Mouse (Mus musculus) T-helper 17 cell (primary cell): ENCODE data around the gene Arhgef25.

Experiments used
- in situ Hi-C, 2 experiments: fragments of 300-600 bp; cut with MboI, MseI; formaldehyde crosslinking; loops; 1 replicate in 1 of 2; 2 replicates in 1 of 2; pipeline ENCODE4 v1.15.1; 2025; ENCODE audit warnings: high pct_unique_total_duplicates in 2 of 2

The Arhgef25 gene

GRCm38 (mm10) chr10:127187371-127188078 is 2.4 kb downstream of the Arhgef25 start:
- in situ Hi-C loops: loop anchor here (5.0 to 10.0 kb wide), 2 partner anchors 145 to 147 kb away; no protein-coding TSS in a partner anchor

- in situ Hi-C loops: loop anchor here (5.0 to 10.0 kb wide), 2 partner anchors 146 to 148 kb away; no protein-coding TSS in a partner anchor
Measured at GRCm38 (mm10) chr10:127186451-127186850, 3.4 kb downstream of the Arhgef25 start.

DNA sequence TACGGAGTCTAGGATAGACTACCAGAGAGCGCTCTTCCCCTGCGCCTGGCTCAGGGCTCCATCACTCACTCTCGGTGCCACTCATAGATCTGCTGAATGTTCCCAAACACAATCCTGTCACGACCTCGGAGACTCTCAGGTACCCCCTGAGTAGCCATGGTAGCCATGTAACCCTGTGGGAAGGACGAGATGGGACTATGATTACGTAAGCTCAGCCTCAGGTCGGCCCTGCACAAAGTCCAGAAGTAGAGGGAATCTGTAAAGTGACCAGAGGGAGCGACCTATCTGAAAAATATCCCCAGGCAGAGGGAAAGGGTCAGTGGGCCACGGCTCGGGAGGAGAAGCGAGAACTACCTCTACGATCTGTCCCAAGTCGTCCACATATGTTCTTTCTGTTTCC is 4.4 kb downstream of the Arhgef25 start:
- in situ Hi-C loops: loop anchor here (5.0 to 10.0 kb wide), 2 partner anchors 147 to 149 kb away; no protein-coding TSS in a partner anchor

DNA sequence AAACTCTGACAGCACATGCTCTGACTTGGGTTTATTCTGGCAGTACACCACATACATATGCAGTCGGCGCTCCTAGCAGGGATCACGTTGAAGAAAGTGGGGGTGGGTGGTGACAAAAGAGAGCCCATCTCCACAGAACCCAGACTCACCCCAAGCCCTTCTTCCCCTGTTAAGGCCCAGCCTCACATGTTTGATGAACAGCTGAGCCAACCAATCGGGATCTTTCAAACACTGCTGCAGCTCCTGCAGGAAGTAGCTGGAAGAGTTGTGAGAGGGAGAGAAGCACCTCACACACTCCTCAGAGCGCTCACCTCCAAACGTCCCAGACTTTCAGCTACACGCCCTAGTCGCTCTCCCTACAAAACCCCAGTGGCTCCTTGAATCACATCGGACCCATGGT is 4.8 kb downstream of the Arhgef25 start:
- in situ Hi-C loops: loop anchor here (5.0 to 10.0 kb wide), 2 partner anchors 147 to 150 kb away; no protein-coding TSS in a partner anchor

DNA sequence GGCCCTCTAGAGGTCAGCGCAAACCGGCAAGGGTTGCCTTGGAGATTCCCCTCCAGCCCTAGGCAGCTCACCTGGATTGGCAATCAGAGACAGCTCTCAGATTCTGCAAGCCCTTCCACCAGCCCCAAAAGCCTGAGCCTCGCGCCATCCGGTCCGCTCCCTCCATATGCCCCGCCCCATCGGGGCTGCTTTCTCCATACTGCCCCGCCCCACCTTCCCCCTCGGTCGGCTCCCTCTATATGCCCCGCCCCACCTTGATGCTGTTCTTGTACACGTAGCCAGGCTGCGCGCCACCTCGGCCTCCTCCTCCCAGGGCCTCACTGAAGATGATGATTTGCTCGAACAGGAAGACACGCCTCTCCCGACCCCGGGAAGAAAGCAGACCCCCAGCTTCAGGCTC is 6.1 kb downstream of the Arhgef25 start:
- in situ Hi-C loops: loop anchor here (5.0 to 10.0 kb wide), 2 partner anchors 129 to 151 kb away; partner anchors contain the start of gene Mars (in 1 of the 2)

DNA sequence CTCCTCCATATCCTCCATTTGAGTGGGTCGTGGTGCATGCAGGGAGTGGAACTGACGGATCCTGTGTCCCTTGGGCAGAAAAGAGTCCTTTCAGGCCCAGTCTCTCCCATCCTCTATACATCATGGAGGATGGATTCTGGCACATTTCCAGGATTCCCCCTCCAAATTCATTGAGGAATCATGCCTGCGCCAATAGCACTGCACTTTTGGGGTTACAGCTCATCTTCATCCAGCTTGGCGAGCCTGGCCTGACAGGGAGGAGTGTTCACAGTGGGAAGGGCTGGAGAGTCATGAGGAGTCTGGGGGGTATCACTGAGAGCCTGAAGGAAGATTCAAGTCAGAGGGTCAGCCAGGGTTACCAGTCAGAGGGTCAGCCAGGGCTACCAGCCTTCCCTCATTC is 7.3 kb downstream of the Arhgef25 start:
- in situ Hi-C loops: loop anchor here (5.0 to 10.0 kb wide), 2 partner anchors 130 to 152 kb away; partner anchors contain the start of gene Mars (in 1 of the 2)

DNA sequence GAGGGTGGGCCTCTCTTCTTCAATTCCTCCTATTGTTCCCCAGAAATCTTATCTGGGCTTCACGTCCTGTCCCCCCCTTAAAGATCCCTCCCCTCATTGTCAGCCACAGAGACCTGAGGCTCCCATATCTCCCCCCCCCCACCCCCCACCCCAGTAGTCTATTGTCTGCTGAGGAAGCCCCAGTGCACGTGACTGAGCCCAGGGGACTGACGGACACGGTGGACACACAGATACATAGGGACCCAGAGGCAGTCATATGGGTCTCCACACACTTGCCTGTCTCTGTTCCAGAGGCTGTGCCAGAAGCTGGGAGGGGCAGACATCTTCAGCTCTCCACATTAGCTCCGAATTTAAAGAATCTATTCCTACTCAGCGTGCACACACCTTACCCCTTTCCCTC is 8.3 kb downstream of the Arhgef25 start:
- in situ Hi-C loops: loop anchor here (5.0 to 10.0 kb wide), 2 partner anchors 131 to 153 kb away; partner anchors contain the start of gene Mars (in 1 of the 2)

DNA sequence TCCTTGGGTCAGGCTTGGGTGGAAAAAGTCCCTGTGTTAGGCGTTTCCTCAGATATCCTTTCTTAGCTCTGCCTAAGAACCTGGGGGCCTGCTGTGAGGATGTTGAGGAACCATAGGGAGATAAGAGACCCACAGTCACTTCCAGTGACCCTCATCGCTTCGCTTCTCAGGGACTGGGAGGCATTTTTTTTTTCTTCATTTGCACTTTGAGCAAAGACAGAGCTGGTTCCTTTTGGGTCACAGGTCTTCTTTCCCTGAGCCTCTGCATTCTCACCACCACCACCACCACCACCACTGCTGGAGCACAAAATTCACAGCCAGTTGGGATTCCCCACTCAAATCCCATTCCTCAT is 9.2 kb downstream of the Arhgef25 start:
- in situ Hi-C loops: loop anchor here (5.0 to 10.0 kb wide), 2 partner anchors 132 to 154 kb away; partner anchors contain the start of gene Mars (in 1 of the 2)

GRCm38 (mm10) chr10:127179871-127180694 is 9.8 kb downstream of the Arhgef25 start, which contains the start of gene Slc26a10:
TSS of gene Slc26a10 (minus strand) at chr10:127180645.
- in situ Hi-C loops: loop anchor here (5.0 to 10.0 kb wide), 3 partner anchors 52 to 155 kb away; partner anchors contain the start of gene Mars (in 1 of the 2)

DNA sequence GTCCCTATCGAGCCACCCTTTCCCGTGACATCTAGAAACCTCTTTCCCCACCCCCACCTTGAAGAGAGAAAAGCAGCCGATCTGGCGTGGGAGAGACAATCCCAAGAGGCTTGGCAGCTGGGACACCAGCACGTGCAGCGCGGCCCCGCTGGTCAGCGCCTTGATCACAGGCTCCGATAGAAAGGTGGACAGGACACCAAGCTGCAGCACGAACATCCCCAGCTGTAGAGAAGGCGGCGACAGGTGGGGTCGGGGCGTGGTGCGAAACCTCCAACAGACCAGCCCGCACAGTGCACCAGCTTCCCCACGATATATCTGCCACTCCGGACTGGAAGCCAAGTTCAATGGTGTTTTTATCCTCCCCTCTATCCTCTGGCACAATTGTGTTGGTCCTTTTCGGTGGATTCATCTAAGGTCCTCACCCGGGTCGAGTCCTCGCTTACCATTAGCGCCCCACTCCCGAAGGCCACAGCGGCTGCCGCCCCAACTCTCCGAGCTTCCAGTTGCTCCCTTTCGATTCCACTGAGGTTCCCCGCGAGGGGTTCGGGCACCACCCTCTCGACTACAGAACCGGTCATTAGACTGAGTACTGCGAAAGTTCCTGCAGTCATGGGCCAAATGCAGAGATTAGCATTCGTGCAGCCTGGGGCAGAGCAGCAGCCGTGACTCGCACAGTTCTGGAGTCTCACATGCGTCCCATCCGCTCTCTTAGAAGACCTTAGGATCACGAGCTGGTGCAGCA is 11.4 kb downstream of the Arhgef25 start:
- in situ Hi-C loops: loop anchor here (5.0 kb wide), 1 partner anchor 54 kb away; no protein-coding TSS in a partner anchor

- in situ Hi-C loops: loop anchor here (5.0 kb wide), 1 partner anchor 55 kb away; no protein-coding TSS in a partner anchor
Measured at GRCm38 (mm10) chr10:127177719-127178118, 12.2 kb downstream of the Arhgef25 start.

- in situ Hi-C loops: loop anchor here (5.0 kb wide), 1 partner anchor 55 kb away; no protein-coding TSS in a partner anchor
Measured at GRCm38 (mm10) chr10:127177235-127177634, 12.6 kb downstream of the Arhgef25 start.

DNA sequence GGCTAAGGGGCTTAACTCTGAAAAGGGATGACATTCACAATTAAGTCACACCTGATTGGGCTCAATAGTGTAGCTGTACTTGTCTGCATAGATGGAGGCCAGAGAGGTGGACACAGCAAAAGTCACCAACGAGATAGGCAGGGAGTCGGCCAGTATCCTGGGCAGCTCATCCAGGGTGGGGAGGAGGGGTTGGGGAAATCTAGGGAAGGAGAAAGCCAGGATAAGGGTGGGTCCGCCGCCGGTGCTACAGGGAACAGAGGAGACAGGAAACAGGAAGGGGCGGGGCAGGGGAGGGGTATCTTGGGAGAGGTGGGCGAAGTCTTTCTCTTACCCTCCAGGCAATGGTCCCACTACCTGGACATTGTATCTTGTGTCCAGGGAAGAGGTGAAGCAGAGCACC is 13.1 kb downstream of the Arhgef25 start:
- in situ Hi-C loops: loop anchor here (5.0 kb wide), 1 partner anchor 56 kb away; no protein-coding TSS in a partner anchor

DNA sequence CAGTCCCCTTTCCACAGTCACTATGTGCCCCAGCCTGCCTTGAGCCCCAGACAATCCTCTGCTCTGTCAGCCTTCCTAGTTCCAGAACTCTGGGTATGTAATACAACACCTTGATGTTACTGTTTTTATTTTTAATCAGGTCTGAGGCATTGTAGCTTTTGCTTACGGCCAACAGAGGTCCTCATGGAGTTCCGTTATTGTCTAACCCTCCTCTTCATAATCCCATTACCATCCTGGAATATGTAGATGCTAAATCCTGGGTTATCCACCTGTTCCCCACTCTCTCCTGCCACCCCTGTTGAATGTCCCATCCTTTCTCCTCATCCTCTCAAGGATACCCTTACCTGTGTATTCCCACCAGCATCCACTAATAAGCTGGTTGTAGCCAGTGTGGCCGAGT is 13.7 kb downstream of the Arhgef25 start:
- in situ Hi-C loops: loop anchor here (5.0 kb wide), 1 partner anchor 56 kb away; no protein-coding TSS in a partner anchor

DNA sequence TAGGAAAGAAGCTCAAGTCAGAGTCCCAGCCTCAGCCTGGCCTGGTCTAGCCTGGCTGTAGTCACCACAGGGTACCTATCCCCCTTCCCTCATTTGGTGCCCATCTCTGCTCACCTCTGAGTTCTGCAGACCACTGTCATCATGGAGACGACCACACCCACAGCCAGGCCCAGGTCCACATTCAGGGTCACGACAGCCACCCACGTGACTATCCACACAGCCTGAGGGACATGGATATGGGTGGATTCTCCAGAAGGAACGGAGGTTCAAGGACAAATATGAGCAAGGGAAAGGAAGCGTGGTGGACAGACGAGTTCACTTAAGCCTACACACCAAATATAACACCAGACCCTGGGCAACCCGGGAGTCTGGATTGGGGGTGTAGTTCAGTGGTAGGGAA is 15.7 kb downstream of the Arhgef25 start:
- in situ Hi-C loops: loop anchor here in 1 of 2 experiments (5.0 kb wide), 1 partner anchor 97 kb away; the partner anchor contains the start of gene Agap2

- in situ Hi-C loops: loop anchor here in 1 of 2 experiments (5.0 kb wide), 1 partner anchor 96 kb away; the partner anchor contains the start of gene Agap2
Measured at GRCm38 (mm10) chr10:127173148-127174065, 16.5 kb downstream of the Arhgef25 start.

- in situ Hi-C loops: loop anchor here in 1 of 2 experiments (5.0 kb wide), 1 partner anchor 94 kb away; the partner anchor contains the start of gene Agap2
Measured at GRCm38 (mm10) chr10:127171631-127172200, 18.2 kb downstream of the Arhgef25 start.

DNA sequence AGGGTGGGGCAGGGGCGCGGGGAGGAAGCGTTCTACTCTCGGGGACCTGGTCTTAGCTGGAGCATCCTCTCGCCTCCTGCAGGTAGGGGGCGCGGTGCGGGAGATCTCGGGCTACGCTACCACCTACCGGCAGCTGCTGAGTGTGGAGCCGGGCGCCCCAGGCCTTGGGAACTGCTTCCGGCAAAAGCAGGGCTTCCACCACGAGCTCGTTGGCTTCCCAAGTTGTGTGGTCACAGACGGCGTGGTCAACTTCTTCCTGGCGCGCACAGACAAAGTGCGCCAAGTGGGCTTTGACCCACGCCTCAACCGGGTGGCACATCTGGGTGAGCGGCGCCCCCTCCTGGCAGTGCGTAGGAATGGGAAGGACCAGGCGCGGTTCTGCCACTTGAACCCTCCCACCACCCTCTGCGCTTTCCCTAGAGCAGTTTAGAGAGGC is 19.0 kb downstream of the Arhgef25 start:
- in situ Hi-C loops: loop anchor here in 1 of 2 experiments (5.0 kb wide), 1 partner anchor 94 kb away; the partner anchor contains the start of gene Agap2

DNA sequence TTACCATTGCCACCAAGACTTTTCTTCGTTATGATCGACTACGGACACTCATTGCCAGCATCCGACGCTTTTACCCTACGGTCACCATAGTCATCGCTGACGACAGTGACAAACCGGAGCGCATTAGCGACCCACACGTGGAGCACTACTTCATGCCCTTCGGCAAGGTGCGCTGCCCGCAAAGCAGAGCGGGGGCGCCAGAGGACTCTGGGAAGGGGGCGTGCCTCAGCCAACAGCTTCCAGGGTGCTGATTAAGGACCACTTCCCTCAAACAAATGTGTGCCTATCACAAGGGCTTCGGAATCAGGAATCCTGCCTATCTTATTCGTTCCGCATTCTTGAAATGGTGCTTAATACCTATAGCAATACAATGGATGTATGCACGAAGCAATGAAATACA is 19.9 kb downstream of the Arhgef25 start:
- in situ Hi-C loops: loop anchor here in 1 of 2 experiments (5.0 kb wide), 1 partner anchor 93 kb away; the partner anchor contains the start of gene Agap2
